Mouse (Mus musculus) spleen, adult 2 months (tissue): ENCODE results near the gene Asap3. TPM values are rescaled to one million over a fixed set of nuclear protein-coding genes. Genes with fewer than 3 reads are reported as not detected.
A peak's percentile ranks its signal among the peaks of the same experiment; 100 is the strongest.

Source experiments
- DNase-seq, 2 experiments: peaks; one replicate each; pipeline versions ENCODE4 v3.0.0 to v3.0.0-alpha.2; 2012 to 2021; ENCODE audit warnings: low spot score in 2 of 2, low read depth in 1 of 2
- H3K27ac ChIP-seq: fragments of 200-500 bp; 2 replicates; pipeline ENCODE4 v1.5.1; 2012; ENCODE audit warnings: low read length, inconsistent platforms; ENCODE audit not compliant: insufficient read depth
- H3K27me3 ChIP-seq: fragments of 200-500 bp; 2 replicates; pipeline ENCODE4 v1.6.1; 2012; ENCODE audit warnings: mild to moderate bottlenecking, moderate library complexity, low read length, inconsistent platforms; ENCODE audit not compliant: control insufficient read depth, insufficient read depth
- H3K36me3 ChIP-seq: fragments of 200-500 bp; 2 replicates; pipeline ENCODE4 v1.6.1; 2012; ENCODE audit warnings: mild to moderate bottlenecking, low read length, inconsistent platforms; ENCODE audit not compliant: control insufficient read depth, insufficient read depth
- H3K4me1 ChIP-seq: fragments of 200-500 bp; 2 replicates; pipeline ENCODE4 v1.6.1; 2011; ENCODE audit warnings: inconsistent platforms; ENCODE audit not compliant: control insufficient read depth, insufficient read depth, insufficient read length
- H3K4me3 ChIP-seq: fragments of 200-500 bp; 2 replicates; pipeline ENCODE4 v1.5.1; 2011; ENCODE audit warnings: mild to moderate bottlenecking, inconsistent platforms; ENCODE audit not compliant: insufficient read depth, insufficient read length; ENCODE audit errors: extremely low read depth
- CTCF ChIP-seq: fragments of 200-500 bp; IDR thresholded peaks from 2 replicates; pipeline ENCODE4 v1.5.1; 2011; ENCODE audit warnings: mild to moderate bottlenecking, inconsistent platforms; ENCODE audit not compliant: insufficient read depth, insufficient read length, insufficient replicate concordance; ENCODE audit errors: extremely low read depth
- POLR2A ChIP-seq: fragments of 200-500 bp; IDR thresholded peaks from 2 replicates; pipeline ENCODE4 v1.6.1; 2011; ENCODE audit warnings: low read depth, low read length, inconsistent platforms
- WGBS: fragments of 180-500 bp; shearing (Covaris S2); methylation state at CpG from one replicate; pipeline ENCODE4 v1.1.7; 2018; 5-methylcytosine and 5-hydroxymethylcytosine counted together
- polyA plus RNA-seq: library from polyadenylated mRNA; depleted of rRNA; stranded (reverse); fragments of >200 nt; gene quantifications from 2 replicates; pipeline ENCODE4 v1.2.3, GENCODE M21; 2012

The Asap3 gene
- polyA plus RNA-seq, 1 experiment = 2.5 TPM

- WGBS = 66% methylated on average over 10 of the region's 10 CpGs
- Histone ChIP-seq H3K4me3 (no peak overlapping the region), H3K4me1 (no peaks in the 10 kb centered on the region), H3K27me3 (0 out of 2 replicates have a peak, but pooled peaks cover 6% of the 10 kb centered on the region), H3K27ac (no peak overlapping the region), H3K36me3 (no peaks in the 10 kb centered on the region)
- TF ChIP-seq POLR2A = no peak
- TF ChIP-seq CTCF = no peak
- no peak for DNase-seq
Measured at GRCm38 (mm10) chr4:136217063-136217462, 10.9 kb downstream of the Asap3 start.

GRCm38 (mm10) chr4:136218595-136219214, 12.5 kb downstream of the Asap3 start:
- no peak for DNase-seq
- H3K27me3 ChIP-seq = 0 out of 2 replicates have a peak, but pooled peaks cover 6% of the 10 kb centered on the region
- no peaks in the 10 kb centered on the region for H3K4me1 ChIP-seq
- 47% methylated on average over 18 of the region's 18 CpGs for WGBS
- no peak overlapping the region for H3K4me3 ChIP-seq
- H3K27ac ChIP-seq = peak overlapping the region; percentile 38; the same call in 1 of the 2 replicates
- no peaks in the 10 kb centered on the region for H3K36me3 ChIP-seq
- TF ChIP-seq CTCF (no peak), POLR2A (no peak)

GRCm38 (mm10) chr4:136220133-136220775, 14.1 kb downstream of the Asap3 start:
- 23% methylated on average over 17 of the region's 17 CpGs for WGBS
- DNase-seq = no peak
- Histone ChIP-seq H3K27me3 (0 out of 2 replicates have a peak, but pooled peaks cover 6% of the 10 kb centered on the region), H3K4me1 (no peaks in the 10 kb centered on the region), H3K27ac (no peak overlapping the region), H3K4me3 (no peak overlapping the region), H3K36me3 (no peaks in the 10 kb centered on the region)
- TF ChIP-seq POLR2A (no peak), CTCF (no peak)

GRCm38 (mm10) chr4:136223549-136224239, 17.5 kb downstream of the Asap3 start:
- TF ChIP-seq POLR2A (no peak), CTCF (no peak)
- H3K36me3 ChIP-seq = no peaks in the 10 kb centered on the region
- H3K27ac ChIP-seq = no peak overlapping the region
- 0 out of 2 replicates have a peak, but pooled peaks cover 3% of the 10 kb centered on the region for H3K27me3 ChIP-seq
- H3K4me3 ChIP-seq = no peak overlapping the region
- DNase-seq = no peak
- WGBS = 80% methylated on average over 13 of the region's 13 CpGs
- H3K4me1 ChIP-seq = no peaks in the 10 kb centered on the region

- Histone ChIP-seq H3K36me3 (no peaks in the 10 kb centered on the region), H3K4me3 (no peak overlapping the region), H3K27ac (no peak overlapping the region), H3K4me1 (no peaks in the 10 kb centered on the region), H3K27me3 (0 out of 2 replicates have a peak, but pooled peaks cover 2% of the 10 kb centered on the region)
- 90% methylated on average over 4 of the region's 5 CpGs for WGBS
- DNase-seq = no peak
- TF ChIP-seq POLR2A (no peak), CTCF (no peak)
Measured at GRCm38 (mm10) chr4:136224240-136224559, 18.0 kb downstream of the Asap3 start.

GRCm38 (mm10) chr4:136224677-136225460, 18.7 kb downstream of the Asap3 start:
- H3K4me3 ChIP-seq = no peak overlapping the region
- H3K27me3 ChIP-seq = no peaks in the 10 kb centered on the region
- WGBS = 65% methylated on average over 23 of the region's 23 CpGs
- TF ChIP-seq POLR2A = no peak
- TF ChIP-seq CTCF = no peak
- H3K4me1 ChIP-seq = no peaks in the 10 kb centered on the region
- no peak for DNase-seq
- no peak overlapping the region for H3K27ac ChIP-seq
- H3K36me3 ChIP-seq = no peaks in the 10 kb centered on the region

DNA sequence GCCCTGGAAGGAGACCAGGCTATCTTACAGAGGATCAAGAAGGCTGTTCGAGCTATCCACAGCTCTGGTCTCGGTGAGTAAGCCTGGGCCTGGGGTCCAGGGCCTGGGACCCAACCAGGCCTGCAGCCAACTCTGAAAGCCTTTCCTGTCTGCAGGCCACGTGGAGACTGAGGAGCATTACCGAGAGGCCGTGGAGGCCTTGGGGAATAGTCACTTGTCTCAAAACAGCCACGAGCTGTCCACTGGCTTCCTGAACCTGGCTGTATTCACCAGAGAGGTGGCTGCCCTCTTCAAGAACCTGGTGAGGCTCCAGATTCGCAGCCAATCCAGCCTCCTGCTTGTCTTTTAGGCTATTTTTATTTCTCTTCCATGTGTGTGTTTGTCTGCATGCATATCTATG, 21.2 kb downstream of the Asap3 start:
- 57% methylated on average over 7 of the region's 7 CpGs for WGBS
- Histone ChIP-seq H3K4me1 (no peaks in the 10 kb centered on the region), H3K4me3 (no peak overlapping the region), H3K27ac (no peak overlapping the region), H3K36me3 (no peaks in the 10 kb centered on the region), H3K27me3 (no peaks in the 10 kb centered on the region)
- DNase-seq = no peak
- TF ChIP-seq POLR2A (no peak), CTCF (no peak)
